Mouse (Mus musculus): Measurements from ENCODE around the gene Fthl17f.

DNA sequence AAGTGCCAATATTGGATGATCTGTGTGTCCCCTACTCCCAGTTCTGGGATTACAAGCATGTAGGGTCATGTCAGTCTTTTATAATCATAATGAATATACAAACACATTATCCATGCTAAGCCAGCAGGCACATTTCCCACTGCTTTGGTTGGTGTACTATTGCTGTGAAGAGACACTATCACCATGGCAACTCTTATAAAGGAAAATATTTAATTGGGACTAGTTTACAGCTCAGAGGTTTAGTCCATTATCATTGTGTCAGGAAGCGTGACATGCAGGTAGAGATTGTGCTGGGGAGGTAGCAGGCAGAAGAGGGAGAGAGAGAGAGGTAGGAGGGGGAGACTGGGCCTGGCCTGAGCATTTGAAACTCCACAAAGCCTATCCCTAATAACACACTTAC lies 46.7 kb upstream of the Fthl17f start:
- no peak for TF ChIP-seq CTCF (IDR thresholded peaks at IDR 0.05; ENCODE audit: low read depth)
- no peak for TF ChIP-seq EP300 (IDR thresholded peaks at IDR 0.05; ENCODE audit: low read depth)
